Comparison of ENCODE assay signal across 26 mouse cellular contexts in genomic region chr7:98793811-98794210, GRCm38 (mm10). TPM values are rescaled to one million over a fixed set of nuclear protein-coding genes. Genes with fewer than 3 reads are reported as not detected.
"Had no signal": no experiment of that assay in that cellular context is flagged by ENCODE, and none has a peak within 500 bp of the region (broad histone marks: within the 10 kb centered on the region; RNA-seq: fewer than 3 reads in every experiment).

No protein-coding gene starts in this region.

- H3K4me3 ChIP-seq: heart, embryonic 13.5 days; heart, embryonic 15.5 days; hindbrain, embryonic 10.5 days; hindbrain, embryonic 12.5 days; intestine, embryonic 15.5 days; kidney, embryonic 15.5 days; layer of hippocampus, adult 2 months; left cerebral cortex, adult 2 months; limb, embryonic 10.5 days; limb, embryonic 12.5 days; liver, embryonic 13.5 days; liver, embryonic 15.5 days had no signal

- DNase-seq: gastrocnemius, postnatal 10 days; heart, postnatal 4 days; kidney, adult 18-20 months; kidney, postnatal 25 days; kidney, postnatal 4 days; liver; liver, embryonic 13.5 days had no signal

- H3K9me3 ChIP-seq: heart, embryonic 13.5 days; heart, embryonic 15.5 days; hindbrain, embryonic 10.5 days; hindbrain, embryonic 12.5 days; intestine, embryonic 15.5 days; kidney, embryonic 15.5 days; limb, embryonic 10.5 days; limb, embryonic 12.5 days; liver, embryonic 13.5 days; liver, embryonic 15.5 days had no signal

- H3K9ac ChIP-seq: heart, embryonic 13.5 days; heart, embryonic 15.5 days; hindbrain, embryonic 12.5 days; hindbrain, embryonic 14.5 days; intestine, embryonic 15.5 days; kidney, embryonic 15.5 days; limb, embryonic 12.5 days; liver, embryonic 13.5 days; liver, embryonic 15.5 days had no signal

- H3K27me3 ChIP-seq: heart, embryonic 13.5 days; heart, embryonic 15.5 days; hindbrain, embryonic 12.5 days; intestine, embryonic 15.5 days had no signal

- H3K4me2 ChIP-seq: heart, embryonic 11.5 days; heart, embryonic 13.5 days; heart, embryonic 15.5 days; hindbrain, embryonic 12.5 days; hindbrain, embryonic 14.5 days; intestine, embryonic 15.5 days; kidney, embryonic 15.5 days; limb, embryonic 12.5 days; liver, embryonic 11.5 days; liver, embryonic 13.5 days; liver, embryonic 15.5 days had no signal

- ATAC-seq: hindbrain, embryonic 16.5 days; inflammation-experienced regulatory T-cells, adult 6 months; intestine, embryonic 15.5 days; intestine, postnatal 0 days had no signal

- H3K4me1 ChIP-seq: liver, embryonic 15.5 days had no signal

- H3K36me3 ChIP-seq: heart, embryonic 13.5 days; heart, embryonic 15.5 days; hindbrain, embryonic 10.5 days; hindbrain, embryonic 12.5 days; intestine, embryonic 15.5 days; kidney, embryonic 15.5 days; limb, embryonic 10.5 days; limb, embryonic 12.5 days; liver, embryonic 13.5 days; liver, embryonic 15.5 days had no signal

- H3K27ac ChIP-seq: heart, embryonic 13.5 days; heart, embryonic 15.5 days; hindbrain, embryonic 12.5 days; hindbrain, embryonic 14.5 days; intestine, embryonic 15.5 days; kidney, embryonic 15.5 days; kidney, postnatal 0 days; layer of hippocampus, adult 2 months; left cerebral cortex, adult 2 months; limb, embryonic 10.5 days; limb, embryonic 12.5 days; liver, embryonic 13.5 days; liver, embryonic 15.5 days had no signal

RNA-seq across cellular contexts. Expression of gene Wnt11, which starts 41.1 kb away (rescaled TPM):
- total RNA-seq: granulocyte monocyte progenitor cell, adult 5-6 weeks had no signal
- polyA plus RNA-seq: inflammation-experienced regulatory T-cells, adult 6 months had no signal
